Mouse (Mus musculus) megakaryocyte, embryonic 14.5 days (primary cell): ENCODE measurements around the gene Dsn1. TPM values are rescaled to one million over a fixed set of nuclear protein-coding genes. Genes with fewer than 3 reads are reported as not detected.

ENCODE experiments used
- H3K27me3 ChIP-seq: replicated peaks from 2 replicates; pipeline ENCODE3; 2012; ENCODE audit warnings: inconsistent platforms
- H3K36me3 ChIP-seq: replicated peaks from 2 replicates; pipeline ENCODE3; 2012; ENCODE audit warnings: low read length, inconsistent platforms, mixed read lengths
- H3K4me1 ChIP-seq: 2 replicates; pipeline ENCODE4 v1.6.1; 2012; ENCODE audit warnings: inconsistent platforms
- H3K4me3 ChIP-seq: replicated peaks from 2 replicates; pipeline ENCODE3; 2012; ENCODE audit warnings: moderate library complexity, mild to moderate bottlenecking, inconsistent platforms
- H3K9me3 ChIP-seq: 2 replicates; pipeline ENCODE4 v1.6.1; 2012; ENCODE audit warnings: inconsistent platforms
- FLI1 ChIP-seq: IDR thresholded peaks from 2 replicates; pipeline ENCODE4 v1.6.1; 2012; ENCODE audit warnings: low read length, inconsistent platforms, mixed read lengths
- GATA1 ChIP-seq: IDR thresholded peaks from 3 replicates; pipeline ENCODE4 v1.6.1; 2012; ENCODE audit warnings: mixed read lengths, low read length, inconsistent platforms, borderline replicate concordance
- polyA plus RNA-seq: library from polyadenylated mRNA; stranded (reverse); fragments of >175 nt; gene quantifications from 2 replicates; pipeline ENCODE4 v1.2.3, GENCODE M21; 2012; ENCODE audit warnings: low replicate concordance; ENCODE audit not compliant: insufficient read depth

Dsn1 gene
- polyA plus RNA-seq, 1 experiment, result 0.73 TPM

DNA sequence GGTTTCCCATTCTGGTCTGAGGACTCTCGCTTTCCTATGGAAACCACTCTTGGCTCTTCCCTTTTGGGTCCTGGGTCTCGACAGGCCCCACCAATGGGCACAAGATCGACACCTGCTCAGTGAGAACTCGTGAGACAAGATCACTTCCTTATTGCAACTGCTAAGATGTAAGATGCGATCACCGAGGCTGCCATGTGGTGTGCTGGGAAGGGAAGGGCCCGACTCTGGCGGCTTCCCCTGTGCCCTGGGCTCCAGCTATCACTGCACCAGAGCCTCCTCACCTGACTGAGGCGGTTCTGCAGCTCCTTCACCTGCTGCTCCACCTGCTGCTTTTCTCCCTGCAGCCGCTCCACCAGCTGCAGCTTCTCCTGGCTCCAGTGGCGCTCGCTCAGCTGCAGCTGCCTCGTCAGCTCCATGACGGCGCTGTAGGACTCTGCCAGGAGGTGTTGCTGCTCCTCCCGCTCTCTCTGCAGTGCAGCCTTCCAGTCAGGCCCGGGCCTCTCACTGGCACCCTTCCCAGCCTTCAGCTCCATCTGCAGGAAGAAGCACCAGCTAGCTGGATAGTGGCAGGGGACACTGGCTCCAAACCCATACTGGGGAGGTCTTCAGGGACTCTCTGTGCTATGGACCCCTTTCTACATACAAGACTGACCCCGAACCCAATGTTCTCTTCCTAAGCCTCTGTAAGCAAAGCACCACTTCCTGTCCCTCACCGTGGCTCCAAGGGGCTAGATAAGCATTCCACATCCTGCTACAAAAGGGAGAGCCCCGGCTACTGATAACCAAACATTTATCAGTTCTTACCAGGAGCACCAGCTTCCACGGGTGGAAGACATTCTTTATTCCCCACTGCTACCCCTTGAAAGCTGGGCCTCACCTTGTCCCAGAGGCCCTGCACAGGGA is 20.4 kb upstream of the Dsn1 start:
- Histone ChIP-seq H3K4me3 (peak overlapping the region; percentile 86), H3K4me1 (peaks cover 65% of the 10 kb centered on the region)

DNA sequence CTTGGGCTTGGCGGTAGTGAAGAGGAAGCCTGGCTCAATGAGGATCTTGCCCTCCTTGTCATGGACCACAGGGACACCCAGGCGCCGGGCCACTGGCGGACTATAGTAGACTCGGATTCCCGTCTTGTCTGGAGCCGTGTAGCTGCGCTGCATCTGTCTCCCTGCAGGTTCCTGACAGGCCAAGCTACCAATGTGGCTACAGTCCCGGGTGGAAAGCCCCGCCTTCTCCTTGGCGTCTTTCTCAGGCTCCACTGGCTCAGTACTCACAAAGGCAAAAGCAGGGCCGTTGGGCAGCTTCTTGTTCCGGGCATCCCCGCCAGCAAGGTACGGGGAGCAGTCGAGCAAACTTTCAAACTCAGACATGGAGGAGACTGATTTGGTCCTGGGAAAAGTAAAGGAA is 14.2 kb upstream of the Dsn1 start:
- peaks cover 96% of the 10 kb centered on the region for H3K36me3 ChIP-seq
- no peak overlapping the region for H3K4me3 ChIP-seq
- no peak for TF ChIP-seq GATA1
- TF ChIP-seq FLI1, result no peak
- peaks cover 8% of the 10 kb centered on the region for H3K9me3 ChIP-seq
- H3K27me3 ChIP-seq, result no peaks in the 10 kb centered on the region
- peaks cover 16% of the 10 kb centered on the region; the same call in 1 of the 2 replicates for H3K4me1 ChIP-seq

More for the DNA sequence above, 20.4 kb upstream of the Dsn1 start:
- peaks cover 8% of the 10 kb centered on the region for H3K9me3 ChIP-seq
- TF ChIP-seq FLI1, result no peak
- TF ChIP-seq GATA1, result no peak
- peaks cover 91% of the 10 kb centered on the region for H3K36me3 ChIP-seq
- peaks cover 3% of the 10 kb centered on the region for H3K27me3 ChIP-seq

DNA sequence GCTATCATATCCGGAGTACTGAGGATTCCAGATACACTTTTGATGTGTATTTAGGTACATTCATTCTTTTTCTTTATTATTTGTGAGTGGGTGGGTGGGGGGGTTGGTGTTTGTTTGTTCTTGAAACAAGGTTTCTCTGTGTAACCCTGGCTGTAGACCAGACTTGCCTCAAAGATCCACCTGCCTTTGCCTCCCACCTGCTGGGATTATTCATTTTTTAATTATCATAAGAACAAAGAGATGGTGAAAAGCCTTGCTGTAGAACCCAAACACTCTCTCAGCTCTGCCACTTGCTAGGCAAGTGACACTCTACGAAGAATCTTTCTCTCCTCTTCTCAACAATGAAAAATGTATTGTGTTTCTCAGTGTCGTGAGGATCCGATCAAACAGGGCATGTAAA is 12.3 kb upstream of the Dsn1 start:
- no peak for TF ChIP-seq GATA1
- no peak for TF ChIP-seq FLI1
- H3K36me3 ChIP-seq, result peaks cover 97% of the 10 kb centered on the region
- H3K9me3 ChIP-seq, result no peaks in the 10 kb centered on the region
- no peaks in the 10 kb centered on the region for H3K27me3 ChIP-seq
- peaks cover 15% of the 10 kb centered on the region; the same call in 1 of the 2 replicates for H3K4me1 ChIP-seq
- no peak overlapping the region for H3K4me3 ChIP-seq

DNA sequence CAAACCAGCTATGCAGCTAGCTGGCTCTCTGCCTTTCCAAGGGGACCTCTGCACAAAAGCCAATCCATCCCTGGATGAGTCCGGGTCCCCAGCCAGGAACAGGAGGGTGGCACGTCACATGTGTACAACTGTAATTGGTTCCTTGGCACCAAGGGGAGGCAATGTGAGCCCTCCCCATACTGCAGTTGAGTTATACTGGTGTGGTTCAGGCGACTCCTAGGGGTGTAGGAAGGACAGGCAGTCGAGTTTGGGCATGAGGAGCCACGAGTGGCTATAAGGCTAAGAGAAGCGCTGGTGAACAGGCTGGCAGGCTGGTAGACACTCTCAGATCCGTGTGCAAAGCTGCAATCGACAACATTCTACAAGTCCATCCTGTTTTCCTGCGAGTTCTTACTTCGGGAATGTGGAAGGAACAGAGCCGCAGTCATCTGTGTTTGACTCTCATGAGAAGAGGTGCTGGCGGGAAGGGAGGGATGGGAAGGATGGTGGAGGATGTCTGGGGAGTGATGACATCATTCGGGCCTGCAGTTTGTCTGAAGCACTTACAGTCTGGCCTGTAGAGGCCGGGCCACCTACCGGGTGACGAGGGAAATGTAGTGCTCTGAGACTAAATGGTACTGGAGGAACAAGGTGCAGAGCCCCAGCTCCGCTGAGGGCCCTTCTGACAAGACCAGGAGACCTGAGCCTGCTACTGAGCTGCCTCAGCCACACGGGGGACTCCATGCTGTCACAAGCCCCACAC is 9.7 kb upstream of the Dsn1 start:
- no peak for TF ChIP-seq FLI1
- no peak for TF ChIP-seq GATA1
- peaks cover 9% of the 10 kb centered on the region for H3K4me1 ChIP-seq
- no peaks in the 10 kb centered on the region for H3K27me3 ChIP-seq
- no peak overlapping the region for H3K4me3 ChIP-seq
- H3K36me3 ChIP-seq, result peaks cover 74% of the 10 kb centered on the region
- no peaks in the 10 kb centered on the region for H3K9me3 ChIP-seq

- Histone ChIP-seq H3K9me3 (no peaks in the 10 kb centered on the region), H3K27me3 (no peaks in the 10 kb centered on the region), H3K36me3 (peaks cover 33% of the 10 kb centered on the region), H3K4me3 (no peak overlapping the region), H3K4me1 (peaks cover 44% of the 10 kb centered on the region)
- no peak for TF ChIP-seq FLI1
- no peak for TF ChIP-seq GATA1
Observed at GRCm38 (mm10) chr2:157012341-157012740, 5.4 kb upstream of the Dsn1 start.

- no peaks in the 10 kb centered on the region for H3K9me3 ChIP-seq
- peaks cover 17% of the 10 kb centered on the region for H3K36me3 ChIP-seq
- H3K4me3 ChIP-seq, result peak overlapping the region; percentile 69
- H3K4me1 ChIP-seq, result peaks cover 56% of the 10 kb centered on the region
- TF ChIP-seq GATA1 (no peak), FLI1 (no peak)
- no peaks in the 10 kb centered on the region for H3K27me3 ChIP-seq
Observed at GRCm38 (mm10) chr2:157010634-157011310, 3.8 kb upstream of the Dsn1 start.

- Histone ChIP-seq H3K9me3 (no peaks in the 10 kb centered on the region), H3K27me3 (no peaks in the 10 kb centered on the region), H3K4me1 (peaks cover 61% of the 10 kb centered on the region), H3K4me3 (no peak overlapping the region), H3K36me3 (peaks cover 13% of the 10 kb centered on the region)
- TF ChIP-seq GATA1, result no peak
- no peak for TF ChIP-seq FLI1
Observed at GRCm38 (mm10) chr2:157010121-157010520, 3.2 kb upstream of the Dsn1 start.

DNA sequence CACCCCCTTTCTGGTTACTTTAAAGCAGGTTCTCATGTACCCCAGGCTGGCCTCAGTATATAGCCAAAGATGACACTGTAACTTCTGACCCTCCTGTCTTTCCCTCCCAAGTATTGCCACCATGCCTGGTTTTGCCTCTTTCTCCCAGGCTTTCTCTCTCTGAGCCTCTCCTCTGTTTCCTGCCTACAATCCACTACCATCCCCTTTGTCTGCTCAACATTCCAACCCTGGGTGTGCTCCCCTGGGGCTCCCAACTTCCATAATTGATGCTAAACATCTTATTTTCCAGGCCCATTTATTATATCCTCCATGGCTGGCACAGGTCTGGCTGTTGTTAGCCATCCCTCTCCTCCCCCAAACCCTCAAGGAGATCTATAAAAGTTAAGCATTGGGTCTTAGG is 1.6 kb upstream of the Dsn1 start:
- Histone ChIP-seq H3K9me3 (no peaks in the 10 kb centered on the region), H3K4me1 (peaks cover 64% of the 10 kb centered on the region), H3K27me3 (no peaks in the 10 kb centered on the region), H3K36me3 (peaks cover 19% of the 10 kb centered on the region), H3K4me3 (no peak overlapping the region)
- TF ChIP-seq GATA1 (no peak), FLI1 (no peak)

DNA sequence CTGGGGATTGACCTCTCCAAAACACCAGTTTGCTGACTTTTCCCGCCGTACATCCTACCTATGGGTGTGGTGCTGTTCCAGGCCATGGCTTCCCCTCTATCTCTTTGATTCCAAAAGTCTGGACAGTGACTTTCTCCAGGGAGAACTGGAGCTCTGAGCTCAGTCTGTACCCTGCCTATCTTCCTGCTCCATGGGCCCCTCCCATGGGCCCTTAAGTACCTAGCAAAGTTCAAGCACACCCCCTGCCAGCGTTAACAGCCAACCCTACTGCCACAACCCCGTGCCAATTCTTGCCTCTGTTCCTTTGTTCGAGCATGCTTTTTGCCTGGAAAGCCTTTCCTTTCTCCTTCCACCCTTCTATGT is 261 bp upstream of the Dsn1 start:
- H3K4me3 ChIP-seq, result peak overlapping the region; percentile 97
- no peaks in the 10 kb centered on the region for H3K27me3 ChIP-seq
- no peaks in the 10 kb centered on the region for H3K9me3 ChIP-seq
- H3K4me1 ChIP-seq, result peaks cover 64% of the 10 kb centered on the region
- peaks cover 28% of the 10 kb centered on the region for H3K36me3 ChIP-seq
- no peak for TF ChIP-seq FLI1
- no peak for TF ChIP-seq GATA1
